13 mouse cellular contexts compared by ENCODE assay signal in the genomic region with DNA sequence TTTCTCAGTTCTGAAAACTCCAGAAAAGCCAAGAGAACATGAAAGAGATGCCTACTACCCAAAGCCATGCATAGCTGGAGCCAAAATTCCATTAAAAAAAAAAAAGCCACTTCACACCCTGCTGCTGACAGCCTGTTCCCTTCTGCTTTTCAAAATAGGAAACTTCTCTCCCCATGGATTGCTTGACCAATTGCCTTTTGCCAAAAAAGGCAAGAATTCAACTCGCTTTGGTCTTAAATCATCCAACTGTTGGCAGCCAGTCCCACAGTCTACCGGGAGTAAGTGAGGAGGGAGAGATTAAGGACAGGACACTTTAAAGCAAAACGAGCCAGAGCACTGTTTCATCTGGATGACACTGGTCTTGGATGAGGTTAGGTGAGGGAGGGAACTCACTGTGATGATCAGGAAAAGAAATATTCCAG.
DNase-seq lines count a peak whose midpoint lies in the region; ATAC-seq lines count a peak whose summit lies in the region.
"Had no signal": no experiment of that assay in that cellular context is flagged by ENCODE, and none has a peak within 500 bp of the region (broad histone marks: within the 10 kb centered on the region; RNA-seq: fewer than 3 reads in every experiment).

No protein-coding gene starts in this region.

- H3K4me1 ChIP-seq in kidney, embryonic 14.5 days (ENCODE audit: control insufficient read depth, insufficient read depth, low read length) = no peaks in the 10 kb centered on the region
- H3K4me1 ChIP-seq: embryonic facial prominence, embryonic 12.5 days had no signal

- no peaks in the 10 kb centered on the region for H3K27me3 ChIP-seq in kidney, embryonic 14.5 days (ENCODE audit: control insufficient read depth, insufficient read depth, low read length)
- H3K27me3 ChIP-seq: CH12.LX; embryonic facial prominence, embryonic 12.5 days had no signal

- intact Hi-C loops in heart, postnatal 14 days (cut with DNase I) = no loop called here

- peak; percentile 4 to 13 for DNase-seq in kidney, adult 8-10 months
- peak; percentile 9 for DNase-seq in adrenal gland, postnatal 25 days
- peak; percentile 29 to 41 for DNase-seq in heart, postnatal 14 days
- DNase-seq in lung, postnatal 25 days (ENCODE audit: low spot score) = peak; percentile 50
- DNase-seq in right cerebral cortex, adult 18-20 months = no peak
- DNase-seq in frontal cortex, postnatal 25 days (ENCODE audit: low spot score in 2 of 2) = no peak
- DNase-seq: right cerebral cortex, postnatal 25 days had no signal

- WGBS in kidney, embryonic 14.5 days = 23% methylated on average over 3 of the region's 3 CpGs

- H3K36me3 ChIP-seq in kidney, embryonic 14.5 days (ENCODE audit: control insufficient read depth, insufficient read depth, low read length) = no peaks in the 10 kb centered on the region
- H3K36me3 ChIP-seq: embryonic facial prominence, embryonic 12.5 days had no signal

- no peak overlapping the region for H3K4me2 ChIP-seq in kidney, embryonic 14.5 days (replicated peaks; ENCODE audit: low read depth, low read length)
- H3K4me2 ChIP-seq: embryonic facial prominence, embryonic 12.5 days; hindbrain, embryonic 14.5 days had no signal

- no peak overlapping the region for H3K4me3 ChIP-seq in kidney, embryonic 14.5 days (ENCODE audit: low read length)
- H3K4me3 ChIP-seq: embryonic facial prominence, embryonic 12.5 days had no signal

- ATAC-seq in kidney, embryonic 14.5 days (ENCODE audit: low FRiP score, low TSS enrichment) = no peak; the same call in 1 of the 2 replicates
- no peak for ATAC-seq in megakaryocyte-erythroid progenitor cell, adult 5-6 weeks (replicated peaks; ENCODE audit: low FRiP score, low TSS enrichment, poor library complexity, severe bottlenecking)
- ATAC-seq: midbrain, embryonic 16.5 days had no signal

- H3K9me3 ChIP-seq in kidney, embryonic 14.5 days (ENCODE audit: control insufficient read depth, low read length) = no peaks in the 10 kb centered on the region; the same call in 1 of the 2 replicates
- H3K9me3 ChIP-seq: embryonic facial prominence, embryonic 12.5 days had no signal

- H3K27ac ChIP-seq in kidney, embryonic 14.5 days (ENCODE audit: low read depth, low read length) = no peak overlapping the region
- H3K27ac ChIP-seq: embryonic facial prominence, embryonic 12.5 days had no signal

- no peak overlapping the region for H3K9ac ChIP-seq in kidney, embryonic 14.5 days (ENCODE audit: low read depth, low read length)
- H3K9ac ChIP-seq: embryonic facial prominence, embryonic 12.5 days; hindbrain, embryonic 14.5 days had no signal

Comparison
In these comparisons a context has a peak if more than half of its experiments do, and no peak if none do; other contexts are left out.
1. DNase-seq: peak in kidney, adult 8-10 months (2 of 2), adrenal gland, postnatal 25 days (single experiment), heart, postnatal 14 days (2 of 2) and lung, postnatal 25 days (single experiment); none in right cerebral cortex, adult 18-20 months (single experiment) and frontal cortex, postnatal 25 days (0 of 2).